5 mouse cellular contexts compared by ENCODE assay signal in genomic region chr1:37594812-37595211, GRCm38 (mm10). TPM values are rescaled to one million over a fixed set of nuclear protein-coding genes. Genes with fewer than 3 reads are reported as not detected.
DNase-seq lines count a peak whose midpoint lies in the region; ATAC-seq and TF ChIP-seq lines count a peak whose summit lies in the region.
"Not testable (repeated sequence)": the region's sequence is repeated elsewhere in the genome, so short reads cannot be mapped to it uniquely, and the experiment has no call there.

No protein-coding gene starts in this region.

- peak; percentile 42; the same call in 1 of the 2 replicates for ATAC-seq in intestine, postnatal 0 days
- ATAC-seq in lung, postnatal 0 days; stomach, embryonic 16.5 days (ENCODE audit: insufficient read depth, low FRiP score): not testable (repeated sequence)

- in situ Hi-C loops in CH12.LX (cut with MboI; ENCODE audit: low pct_ligation_motif_present, low pct_unique_long_range_greater_than_20kb, low sequenced_read_pairs) = loop anchor here (5.0 kb wide), 1 partner anchor 32 kb away; no protein-coding TSS in a partner anchor
- in situ Hi-C loops in ES-E14 (cut with MboI; ENCODE audit: low sequenced_read_pairs in 2 of 2, unreplicated experiment in 2 of 2) = not testable (repeated sequence)

- dilution Hi-C loops in CH12.LX (cut with MboI; ENCODE audit: extremely low pct_ligation_motif_present, extremely low pct_unique_long_range_greater_than_20kb, low sequenced_read_pairs) = not testable (repeated sequence)

- peaks cover 17 to 40% of the 10 kb centered on the region in 2 experiments for H3K4me1 ChIP-seq in CH12.LX (ENCODE audit: control insufficient read depth in 1 of 2, insufficient read depth in 2 of 2)
- not testable (repeated sequence) for H3K4me1 ChIP-seq in ES-E14 (ENCODE audit: control insufficient read depth in 2 of 2, insufficient read depth in 2 of 2, low read length in 2 of 2, poor library complexity in 1 of 2); intestine, postnatal 0 days (replicated peaks; ENCODE audit: control insufficient read depth, insufficient read depth, low read length); lung, postnatal 0 days (ENCODE audit: insufficient read depth, low read depth, low read length); stomach, embryonic 16.5 days (ENCODE audit: control insufficient read depth, insufficient read depth, low read length)

- not testable (repeated sequence) for H3K79me2 ChIP-seq in CH12.LX (replicated peaks; ENCODE audit: control insufficient read depth, extremely low read depth, insufficient read depth, poor library complexity, severe bottlenecking)

- not testable (repeated sequence) for TF ChIP-seq POLR2A in CH12.LX (IDR thresholded peaks at IDR 0.05; ENCODE audit: low read depth, low read length)

- not testable (repeated sequence) for TF ChIP-seq RAD21 in CH12.LX (IDR thresholded peaks at IDR 0.05; ENCODE audit: low read depth, low read length)

- DNase-seq in CH12.LX (ENCODE audit: extremely low read depth); ES-E14 (ENCODE audit: low read depth, low spot score): not testable (repeated sequence)
- DNase-seq in lung, postnatal 0 days (ENCODE audit: low spot score) = peak; percentile 7

- TF ChIP-seq CTCF in CH12.LX (conservative IDR thresholded peaks at IDR 0.05 in 1 of 2, IDR thresholded peaks at IDR 0.05 in 1 of 2; ENCODE audit: low read depth in 2 of 2, low read length in 2 of 2); intestine, postnatal 0 days (IDR thresholded peaks at IDR 0.05; ENCODE audit: low read depth); lung, postnatal 0 days (IDR thresholded peaks at IDR 0.05): not testable (repeated sequence)

- H3K36me3 ChIP-seq in CH12.LX (replicated peaks in 1 of 2; ENCODE audit: control insufficient read depth in 1 of 2, insufficient read depth in 1 of 2, low read length in 1 of 2); ES-E14 (ENCODE audit: control insufficient read depth, insufficient read depth, low read length, poor library complexity, severe bottlenecking); intestine, postnatal 0 days (ENCODE audit: control insufficient read depth, insufficient read depth); lung, postnatal 0 days (ENCODE audit: insufficient read depth, low read length); stomach, embryonic 16.5 days (ENCODE audit: control insufficient read depth, insufficient read depth, low read length): not testable (repeated sequence)

- not testable (repeated sequence) for H3K9ac ChIP-seq in CH12.LX (ENCODE audit: insufficient read depth, low read depth); ES-E14 (ENCODE audit: insufficient read depth, low read depth, low read length, poor library complexity, severe bottlenecking); intestine, postnatal 0 days (ENCODE audit: low read depth, low read length); lung, postnatal 0 days (replicated peaks; ENCODE audit: low read depth); stomach, embryonic 16.5 days (ENCODE audit: low read length)

- H3K9me3 ChIP-seq in CH12.LX (replicated peaks; ENCODE audit: low read length); ES-E14 (ENCODE audit: control insufficient read depth, insufficient read depth, low read depth, low read length); intestine, postnatal 0 days (ENCODE audit: control insufficient read depth); lung, postnatal 0 days (ENCODE audit: low read length); stomach, embryonic 16.5 days (replicated peaks; ENCODE audit: control insufficient read depth, low read length): not testable (repeated sequence)

- 42% methylated on average over 3 of the region's 3 CpGs for WGBS in intestine, postnatal 0 days
- 60% methylated on average over 3 of the region's 3 CpGs for WGBS in lung, postnatal 0 days
- WGBS in stomach, embryonic 16.5 days = 63% methylated on average over 3 of the region's 3 CpGs

- not testable (repeated sequence) for H3K4me3 ChIP-seq in CH12.LX (replicated peaks in 1 of 3; ENCODE audit: low read depth in 2 of 3, low read length in 2 of 3, poor library complexity in 1 of 3); ES-E14 (ENCODE audit: insufficient read depth in 1 of 2, low read depth in 1 of 2, low read length in 2 of 2, poor library complexity in 1 of 2, severe bottlenecking in 1 of 2); intestine, postnatal 0 days (ENCODE audit: low read depth, low read length); lung, postnatal 0 days (ENCODE audit: low read depth, low read length); stomach, embryonic 16.5 days (replicated peaks; ENCODE audit: low read length)

- not testable (repeated sequence) for TF ChIP-seq EP300 in CH12.LX (IDR thresholded peaks at IDR 0.05; ENCODE audit: low read length); lung, postnatal 0 days (IDR thresholded peaks at IDR 0.05)

- not testable (repeated sequence) for H3K27me3 ChIP-seq in CH12.LX (replicated peaks); intestine, postnatal 0 days (replicated peaks; ENCODE audit: control insufficient read depth, insufficient read depth, low read length); lung, postnatal 0 days (replicated peaks; ENCODE audit: insufficient read depth, low read length); stomach, embryonic 16.5 days (ENCODE audit: control insufficient read depth, insufficient read depth, low read length)

- not testable (repeated sequence) for H3K27ac ChIP-seq in CH12.LX (ENCODE audit: insufficient read depth, low read depth); ES-E14 (ENCODE audit: insufficient read depth, low read depth, low read length, poor library complexity, severe bottlenecking); intestine, postnatal 0 days (ENCODE audit: low read depth, low read length); lung, postnatal 0 days (ENCODE audit: low read length)
- H3K27ac ChIP-seq in stomach, embryonic 16.5 days (ENCODE audit: low read length) = peak overlapping the region; percentile 27; the same call in 1 of the 2 replicates

- not testable (repeated sequence) for H3K4me2 ChIP-seq in CH12.LX (ENCODE audit: insufficient read depth, low read depth, poor library complexity, severe bottlenecking); intestine, postnatal 0 days (replicated peaks; ENCODE audit: low read depth); lung, postnatal 0 days (replicated peaks; ENCODE audit: low read depth, low read length); stomach, embryonic 16.5 days (ENCODE audit: low read depth, low read length)

TF ChIP-seq in CH12.LX, 34 proteins besides CTCF, POLR2A, EP300 and RAD21:
- TF ChIP-seq ZNF384 (IDR thresholded peaks at IDR 0.05; ENCODE audit: low read depth, low read length) = peak; percentile 70; the same call in 1 of the 2 replicates
TF ChIP-seq in CH12.LX: peak in this region for 1; not testable (repeated sequence) for 33.

TF ChIP-seq in ES-E14, 5 proteins besides CTCF, POLR2A, EP300 and RAD21:
- TF ChIP-seq ZNF384 (IDR thresholded peaks at IDR 0.05; ENCODE audit: low read depth, low read length) = peak; percentile 62; the same call in 1 of the 2 replicates

RNA-seq across cellular contexts. Expression of gene Mgat4a, which starts 54.0 kb away (rescaled TPM):
- 23.2 and 25.1 TPM in 2 replicates for total RNA-seq in CH12.LX (2012; rRNA removed)
- 22.9 and 25.4 TPM in 2 replicates for total RNA-seq in CH12.LX (2014; rRNA removed)
- 19.9 and 22.3 TPM in 2 replicates for polyA plus RNA-seq in CH12.LX (2012; ENCODE audit: insufficient read length, low read depth)
- total RNA-seq in ES-E14 (2012; rRNA removed) = 9.8 and 10.5 TPM in 2 replicates
- polyA plus RNA-seq in intestine, postnatal 0 days (2015; fragmentation: Nextera tagmentation; extraction: Ambion mirVana) = 59.1 and 64.0 TPM in 2 replicates
- polyA plus RNA-seq in lung, postnatal 0 days (2015; fragmentation: Nextera tagmentation; extraction: Ambion mirVana) = 5.4 and 6.0 TPM in 2 replicates
- polyA plus RNA-seq in stomach, embryonic 16.5 days (2015; fragmentation: Nextera tagmentation; extraction: Ambion mirVana) = 20.3 and 27.1 TPM in 2 replicates
